Mouse (Mus musculus) heart, adult 8-10 months (tissue): ENCODE results near the gene Dlg2. TPM values are rescaled to one million over a fixed set of nuclear protein-coding genes. Genes with fewer than 3 reads are reported as not detected.

Source experiments
- DNase-seq: peaks from one replicate; pipeline ENCODE4 v3.0.0; 2022; ENCODE audit warnings: low spot score
- total RNA-seq, 4 experiments: library from RNA; stranded (reverse); gene quantifications; 2 replicates each; pipeline ENCODE4 v1.2.4; 2022

Gene Dlg2
- total RNA-seq, 4 experiments from 2014 or later = 2.0 to 2.8 (median 2.3) TPM

- no peak for DNase-seq
These were observed 1897.4 kb downstream of the Dlg2 start for GRCm38 (mm10) chr7:92373863-92374357.

DNA sequence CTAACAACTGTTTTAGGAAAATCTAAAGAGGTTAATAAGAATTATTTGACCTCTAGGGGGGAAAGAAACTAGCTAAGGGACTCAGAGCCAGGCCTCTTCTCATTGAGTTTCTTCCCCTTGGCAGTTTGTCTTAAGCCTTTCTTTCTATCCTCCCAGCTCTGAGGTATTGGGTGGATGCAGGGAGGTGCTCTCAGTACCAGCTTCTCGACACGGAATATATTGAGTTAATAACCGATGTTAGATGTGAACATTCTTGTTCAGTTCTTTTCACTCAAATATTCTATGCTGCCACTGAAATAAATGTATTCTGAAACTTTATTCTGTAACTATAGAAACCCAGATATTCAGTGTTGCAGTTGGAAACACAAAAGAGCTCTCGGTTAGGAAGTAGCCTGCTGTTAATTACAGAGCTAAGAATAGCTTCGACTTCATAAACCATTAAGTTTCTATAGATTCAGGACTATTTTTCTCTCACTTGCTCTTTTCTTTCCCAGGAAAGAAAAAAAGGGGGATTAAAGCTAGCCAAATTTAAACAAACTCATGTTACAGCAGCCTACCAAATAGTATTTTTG is 1907.5 kb downstream of the Dlg2 start:
- DNase-seq = no peak

GRCm38 (mm10) chr7:92392052-92392640 is 1915.7 kb downstream of the Dlg2 start:
- DNase-seq = no peak

DNA sequence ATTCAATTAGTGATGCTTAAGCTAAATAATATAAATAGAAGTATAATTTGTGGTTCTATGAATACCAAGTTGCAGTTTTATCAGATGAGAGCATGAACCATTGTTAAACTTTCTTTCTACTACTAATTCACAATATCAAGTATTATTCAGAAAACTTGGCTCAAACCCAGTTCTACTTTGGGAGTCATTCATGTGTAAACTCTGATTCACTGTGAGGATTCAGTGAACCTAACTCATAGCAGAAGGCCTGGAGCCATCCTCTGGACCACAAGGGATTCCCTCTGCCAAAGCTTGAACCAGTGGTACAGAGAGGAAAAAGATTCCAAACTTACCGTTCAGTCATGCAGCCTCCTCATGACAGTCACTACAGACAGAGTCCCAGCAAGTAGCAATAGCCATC is 1920.3 kb downstream of the Dlg2 start:
- no peak for DNase-seq

- no peak for DNase-seq
These were observed 1922.4 kb downstream of the Dlg2 start for GRCm38 (mm10) chr7:92398841-92399240.

DNA sequence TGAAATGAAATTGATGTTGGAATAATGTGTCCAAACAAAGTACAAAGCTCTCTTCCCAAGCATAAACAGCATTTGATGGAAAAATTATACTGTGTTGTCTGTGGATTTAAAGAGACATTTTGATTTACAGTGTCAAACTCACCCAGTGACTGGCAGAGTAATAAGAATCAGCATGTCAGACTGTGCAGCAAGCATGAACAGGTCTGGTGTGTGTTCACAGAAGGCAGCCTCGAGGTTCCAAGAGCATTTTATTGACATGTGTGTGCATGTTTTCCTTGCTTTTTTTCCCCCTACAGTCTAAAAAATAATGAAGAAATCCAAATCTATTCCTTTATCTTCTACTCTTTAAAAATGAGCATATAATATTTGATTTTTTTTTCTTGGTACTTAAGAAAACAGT is 1924.1 kb downstream of the Dlg2 start:
- no peak for DNase-seq

GRCm38 (mm10) chr7:92401001-92401688 is 1924.7 kb downstream of the Dlg2 start:
- DNase-seq = no peak

DNA sequence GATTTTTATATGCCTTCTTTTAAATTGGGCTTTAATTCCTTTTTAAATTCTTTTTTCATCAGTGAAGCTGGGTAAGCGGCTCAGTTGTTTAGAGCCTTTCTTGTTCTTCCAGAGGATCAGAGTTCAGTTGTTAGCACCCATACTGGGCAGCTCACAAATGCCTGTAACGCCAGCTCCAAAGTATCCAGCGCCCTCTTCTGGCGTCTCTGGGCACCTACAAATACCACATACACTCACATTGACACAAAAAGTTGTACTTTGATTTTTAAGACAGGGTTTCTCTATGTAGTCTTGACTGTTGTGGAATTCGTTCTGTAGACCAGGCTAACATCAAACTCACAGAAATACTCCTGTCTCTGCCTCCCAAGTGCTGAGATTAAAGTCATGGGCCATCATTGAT is 1932.0 kb downstream of the Dlg2 start:
- no peak for DNase-seq

- no peak for DNase-seq
These were observed 1944.0 kb downstream of the Dlg2 start for GRCm38 (mm10) chr7:92420474-92420873.

GRCm38 (mm10) chr7:92423017-92423416 is 1946.5 kb downstream of the Dlg2 start:
- no peak for DNase-seq

DNA sequence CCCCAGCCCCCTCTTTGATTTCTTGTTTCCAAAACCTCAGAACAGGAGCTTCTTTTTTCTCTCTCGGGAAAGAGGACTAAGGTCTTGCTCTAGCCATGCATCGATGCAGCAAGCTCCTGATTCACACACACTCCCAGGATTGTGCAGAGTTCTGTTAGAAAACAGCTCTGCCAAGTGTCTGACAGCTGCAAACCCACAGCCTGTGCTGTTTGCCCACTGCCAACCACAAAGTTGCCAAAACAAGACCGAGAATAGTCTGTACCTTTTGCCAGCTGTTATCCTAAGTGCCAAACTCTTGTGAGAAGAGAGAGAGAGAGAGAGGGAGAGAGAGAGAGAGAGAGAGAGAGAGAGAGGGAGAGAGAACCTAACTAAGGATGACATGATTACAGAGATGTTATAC is 1948.2 kb downstream of the Dlg2 start:
- DNase-seq = no peak

- DNase-seq = no peak
These were observed 1950.8 kb downstream of the Dlg2 start for GRCm38 (mm10) chr7:92427280-92427679.

- DNase-seq = no peak
These were observed 1952.2 kb downstream of the Dlg2 start for GRCm38 (mm10) chr7:92428629-92429028.

DNA sequence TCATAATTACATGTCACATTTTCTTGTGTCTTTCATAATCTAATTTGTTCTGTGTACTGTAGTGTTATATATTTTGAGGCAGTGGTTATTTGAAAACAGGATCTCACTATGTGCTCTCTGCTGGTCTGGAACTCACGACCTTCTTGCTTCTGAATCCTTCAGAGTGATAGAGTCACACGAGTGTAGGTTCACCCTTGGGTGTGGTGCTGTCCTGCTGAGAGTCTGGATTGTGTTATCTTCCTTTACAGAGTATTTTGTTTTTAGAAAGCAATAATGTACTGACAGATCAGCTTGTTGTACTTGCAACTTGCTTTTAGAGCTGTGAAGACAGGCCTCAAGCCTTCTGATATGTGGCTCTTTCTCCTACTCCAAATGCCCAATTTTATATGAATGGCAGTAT is 1953.8 kb downstream of the Dlg2 start:
- no peak for DNase-seq

DNA sequence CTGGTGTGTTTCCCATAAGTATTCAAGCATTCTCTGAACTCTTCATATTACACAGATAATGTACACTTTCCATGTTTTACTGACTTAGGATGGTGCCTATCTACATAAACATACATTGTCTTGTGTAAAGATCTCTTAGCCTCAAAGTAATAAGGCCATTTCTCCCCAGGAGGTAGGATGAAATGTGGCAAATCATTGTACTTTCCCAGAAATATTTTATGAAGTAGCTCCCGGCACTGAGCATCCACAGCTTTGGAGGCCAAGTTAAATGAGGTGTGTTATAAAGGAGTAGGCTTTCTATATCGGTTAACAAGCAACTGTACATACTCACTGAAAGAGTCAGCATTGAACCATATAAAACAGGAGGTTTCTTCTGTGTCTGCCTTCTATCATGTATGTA is 1960.7 kb downstream of the Dlg2 start:
- no peak for DNase-seq

DNA sequence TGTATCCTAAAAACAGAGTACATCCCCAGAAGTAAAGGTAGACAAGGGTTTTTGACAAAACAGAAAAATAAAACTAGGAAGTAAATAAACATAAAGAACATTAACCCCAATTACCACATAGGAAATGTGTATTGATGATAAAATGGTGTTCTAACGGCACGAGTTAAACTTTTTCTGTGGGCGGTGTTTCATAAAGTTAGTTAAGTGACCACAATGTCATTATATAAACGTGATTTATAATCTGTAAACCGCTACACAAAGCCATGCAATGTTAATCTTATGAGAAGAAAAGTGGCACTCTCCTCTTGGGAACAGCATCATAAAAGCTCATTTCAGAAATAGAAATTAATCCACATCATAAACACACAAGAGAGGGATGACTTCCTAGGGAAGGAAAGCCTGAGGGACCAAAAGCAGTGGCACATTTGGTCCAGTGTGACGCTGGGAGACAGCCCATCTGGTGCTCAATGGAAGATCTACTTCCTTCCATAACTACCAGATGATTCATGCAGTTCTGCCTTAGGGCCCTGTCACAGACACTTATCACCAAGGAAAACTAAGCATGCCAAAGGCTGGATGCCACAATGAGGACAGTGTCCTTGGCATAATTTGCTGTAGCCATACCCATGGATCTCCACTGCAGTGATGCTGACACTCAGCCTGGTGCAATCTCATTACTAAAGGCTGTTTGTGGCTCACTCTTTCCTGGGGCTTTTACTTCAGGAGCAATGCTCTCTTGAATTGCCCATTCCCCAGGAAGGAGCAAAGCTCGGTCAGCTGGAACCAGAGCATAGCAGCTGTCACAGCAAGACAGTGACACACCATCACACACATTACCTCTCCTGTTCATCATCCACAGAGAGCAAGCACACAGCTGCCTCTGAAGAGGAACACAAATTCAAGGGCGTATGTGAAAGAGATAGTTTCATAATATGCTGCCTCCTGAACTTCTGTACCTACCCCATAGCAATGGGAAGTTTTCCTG is 1963.3 kb downstream of the Dlg2 start:
- no peak for DNase-seq

DNA sequence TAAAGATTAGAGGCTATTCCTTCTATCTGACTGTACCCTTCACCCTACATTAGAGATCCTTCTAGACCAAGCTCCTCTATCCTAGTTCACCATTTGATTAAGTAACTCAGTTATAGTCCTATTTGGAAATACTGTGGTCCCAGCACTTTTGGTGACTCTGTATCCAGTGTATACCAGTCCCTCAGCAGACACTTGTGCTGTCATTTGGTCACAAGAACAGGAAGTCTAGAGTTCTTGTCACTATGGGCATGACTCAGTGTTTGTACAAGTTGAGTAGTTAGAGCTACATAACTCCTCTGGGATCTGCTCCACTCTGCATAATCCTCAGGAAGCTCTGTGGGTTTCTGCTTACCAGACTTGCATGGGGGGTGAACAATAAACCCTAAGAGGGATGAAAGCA is 1965.1 kb downstream of the Dlg2 start:
- DNase-seq = no peak

GRCm38 (mm10) chr7:92442082-92442481 is 1965.6 kb downstream of the Dlg2 start:
- no peak for DNase-seq

DNA sequence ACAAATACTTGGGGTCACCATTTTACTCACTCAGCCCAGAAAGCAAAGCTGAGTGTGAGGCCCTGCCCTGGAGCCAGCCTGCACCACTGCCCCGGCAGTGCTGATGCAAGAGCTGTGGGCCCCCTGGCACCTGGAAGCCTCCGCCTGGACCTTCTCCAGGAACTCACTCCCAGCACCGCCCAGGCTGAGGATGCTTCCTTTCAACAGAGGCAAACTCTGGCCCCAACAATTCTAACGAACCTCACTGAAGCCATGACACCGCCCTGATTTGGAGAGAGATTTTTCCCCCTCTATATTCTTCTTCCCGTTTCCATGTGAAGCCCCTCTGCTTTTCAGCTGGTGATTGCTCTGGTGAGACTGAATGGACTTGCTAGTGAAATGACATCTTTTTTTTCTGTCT is 1971.5 kb downstream of the Dlg2 start:
- no peak for DNase-seq

GRCm38 (mm10) chr7:92448782-92449575 is 1972.5 kb downstream of the Dlg2 start:
- DNase-seq = no peak

GRCm38 (mm10) chr7:92454176-92454575 is 1977.7 kb downstream of the Dlg2 start:
- no peak for DNase-seq
